Comparison of ENCODE assay signal across 8 mouse cellular contexts in the genomic region with DNA sequence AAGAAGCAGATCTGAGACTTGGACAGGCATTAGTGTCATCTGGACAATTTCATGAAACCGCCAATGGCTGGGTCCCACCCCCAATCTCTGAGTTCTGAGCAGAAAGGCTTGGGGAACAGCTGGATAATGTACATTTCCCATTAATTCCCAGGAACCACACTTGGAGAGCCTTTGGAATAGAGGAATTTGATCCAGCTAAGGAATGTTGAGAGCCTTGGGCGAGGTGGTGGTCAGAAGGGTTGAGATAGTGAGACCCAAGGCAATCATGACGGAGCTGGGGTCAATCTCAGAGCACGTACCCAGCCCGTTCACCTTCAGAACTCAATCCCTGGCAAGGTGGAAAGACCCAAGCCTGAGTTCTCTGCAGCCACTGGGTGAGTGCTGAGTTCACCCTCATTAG. TPM values are rescaled to one million over a fixed set of nuclear protein-coding genes. Genes with fewer than 3 reads are reported as not detected.
DNase-seq lines count a peak whose midpoint lies in the region; ATAC-seq and TF ChIP-seq lines count a peak whose summit lies in the region.

No protein-coding gene starts in this region.

- no peaks in the 10 kb centered on the region for H3K9me3 ChIP-seq in liver, embryonic 11.5 days (ENCODE audit: control insufficient read depth, low read length)
- no peaks in the 10 kb centered on the region for H3K9me3 ChIP-seq in forebrain, embryonic 12.5 days
- no peaks in the 10 kb centered on the region for H3K9me3 ChIP-seq in intestine, postnatal 0 days (ENCODE audit: control insufficient read depth)
- H3K9me3 ChIP-seq in neural tube, embryonic 12.5 days, result no peaks in the 10 kb centered on the region

- no peak for DNase-seq in liver, embryonic 11.5 days (ENCODE audit: low spot score)
- DNase-seq in liver, result no peak
- no peak for DNase-seq in gastrocnemius, adult 8-10 months (ENCODE audit: low spot score in 2 of 2)
- no peak for DNase-seq in layer of hippocampus, postnatal 14 days (ENCODE audit: low spot score in 2 of 2)
- no peak for DNase-seq in ovary, postnatal 14 days (ENCODE audit: low spot score)

- peak overlapping the region; percentile 94; the same call in 1 of the 2 replicates for H3K9ac ChIP-seq in liver, embryonic 11.5 days (ENCODE audit: low read depth, low read length)
- peak overlapping the region; percentile 89; the same call in 1 of the 2 replicates for H3K9ac ChIP-seq in forebrain, embryonic 12.5 days
- no peak overlapping the region for H3K9ac ChIP-seq in intestine, postnatal 0 days (ENCODE audit: low read depth, low read length)
- 0 out of 2 replicates have a peak overlapping the region, but pooled peaks have one; percentile 86 for H3K9ac ChIP-seq in neural tube, embryonic 12.5 days

- H3K27me3 ChIP-seq in liver, embryonic 11.5 days (replicated peaks; ENCODE audit: control insufficient read depth, insufficient read depth, low read length), result no peaks in the 10 kb centered on the region
- peaks cover 3% of the 10 kb centered on the region; the same call in 1 of the 2 replicates for H3K27me3 ChIP-seq in forebrain, embryonic 12.5 days
- no peaks in the 10 kb centered on the region for H3K27me3 ChIP-seq in intestine, postnatal 0 days (replicated peaks; ENCODE audit: control insufficient read depth, insufficient read depth, low read length)
- H3K27me3 ChIP-seq in neural tube, embryonic 12.5 days (replicated peaks), result no peaks in the 10 kb centered on the region

- peaks cover 10% of the 10 kb centered on the region for H3K4me1 ChIP-seq in liver, embryonic 11.5 days (replicated peaks; ENCODE audit: control insufficient read depth, insufficient read depth, low read length)
- peaks cover 15% of the 10 kb centered on the region for H3K4me1 ChIP-seq in forebrain, embryonic 12.5 days
- H3K4me1 ChIP-seq in intestine, postnatal 0 days (replicated peaks; ENCODE audit: control insufficient read depth, insufficient read depth, low read length), result peaks cover 5% of the 10 kb centered on the region; the same call in 1 of the 2 replicates
- H3K4me1 ChIP-seq in neural tube, embryonic 12.5 days, result peaks cover 8% of the 10 kb centered on the region

- no peak for TF ChIP-seq CTCF in intestine, postnatal 0 days (IDR thresholded peaks at IDR 0.05; ENCODE audit: low read depth)

- H3K36me3 ChIP-seq in liver, embryonic 11.5 days (ENCODE audit: control insufficient read depth, insufficient read depth, low read length), result peaks cover 2% of the 10 kb centered on the region
- peaks cover 9% of the 10 kb centered on the region for H3K36me3 ChIP-seq in forebrain, embryonic 12.5 days (replicated peaks)
- peaks cover 4% of the 10 kb centered on the region for H3K36me3 ChIP-seq in intestine, postnatal 0 days (ENCODE audit: control insufficient read depth, insufficient read depth)
- H3K36me3 ChIP-seq in neural tube, embryonic 12.5 days, result peaks cover 5% of the 10 kb centered on the region

- peak overlapping the region; percentile 88 for H3K4me2 ChIP-seq in liver, embryonic 11.5 days
- peak overlapping the region; percentile 72 for H3K4me2 ChIP-seq in forebrain, embryonic 12.5 days
- H3K4me2 ChIP-seq in intestine, postnatal 0 days (replicated peaks; ENCODE audit: low read depth), result peak overlapping the region; percentile 77
- peak overlapping the region; percentile 75 for H3K4me2 ChIP-seq in neural tube, embryonic 12.5 days (replicated peaks)

- 74% methylated on average over 5 of the region's 5 CpGs for WGBS in liver, embryonic 11.5 days
- WGBS in forebrain, embryonic 12.5 days, result 92% methylated on average over 5 of the region's 5 CpGs
- 81% methylated on average over 5 of the region's 5 CpGs for WGBS in intestine, postnatal 0 days
- WGBS in neural tube, embryonic 12.5 days, result 93% methylated on average over 5 of the region's 5 CpGs

- H3K27ac ChIP-seq in liver, embryonic 11.5 days (ENCODE audit: low read depth, low read length), result no peak overlapping the region
- no peak overlapping the region for H3K27ac ChIP-seq in forebrain, embryonic 12.5 days
- H3K27ac ChIP-seq in intestine, postnatal 0 days (ENCODE audit: low read depth, low read length), result no peak overlapping the region
- no peak overlapping the region for H3K27ac ChIP-seq in neural tube, embryonic 12.5 days

- no peak for ATAC-seq in liver, embryonic 11.5 days (replicated peaks; ENCODE audit: low FRiP score)
- ATAC-seq in forebrain, embryonic 12.5 days (ENCODE audit: low FRiP score), result no peak
- ATAC-seq in intestine, postnatal 0 days, result no peak
- ATAC-seq in neural tube, embryonic 12.5 days (ENCODE audit: low FRiP score, low read depth), result no peak

- peak overlapping the region; percentile 94; the same call in 1 of the 2 replicates for H3K4me3 ChIP-seq in liver, embryonic 11.5 days (ENCODE audit: low read depth, low read length)
- H3K4me3 ChIP-seq in forebrain, embryonic 12.5 days (replicated peaks), result peak overlapping the region; percentile 86; the same call in 1 of the 2 replicates
- no peak overlapping the region for H3K4me3 ChIP-seq in intestine, postnatal 0 days (ENCODE audit: low read depth, low read length)
- H3K4me3 ChIP-seq in neural tube, embryonic 12.5 days, result no peak overlapping the region

RNA-seq across cellular contexts. Expression of gene Commd7, which starts 0.7 kb away (rescaled TPM):
- 65.1 and 66.8 TPM in 2 replicates for polyA plus RNA-seq in liver, embryonic 11.5 days (2014; fragmentation: Nextera tagmentation; extraction: Ambion mirVana)
- polyA plus RNA-seq in forebrain, embryonic 12.5 days (2016; fragmentation: Nextera tagmentation; extraction: Ambion mirVana), result 67.3 and 68.6 TPM in 2 replicates
- 74.8 and 84.7 TPM in 2 replicates for polyA plus RNA-seq in intestine, postnatal 0 days (2015; fragmentation: Nextera tagmentation; extraction: Ambion mirVana)
- 69.5 and 76.8 TPM in 2 replicates for polyA plus RNA-seq in neural tube, embryonic 12.5 days (2016; fragmentation: Nextera tagmentation; extraction: Ambion mirVana)
- 10 to 100 TPM; 10.1 to 11.2 (median 10.2) TPM for total RNA-seq in gastrocnemius, adult 8-10 months (2022)
- total RNA-seq in layer of hippocampus, postnatal 14 days (2021), result 10 to 100 TPM; 25.3 to 27.8 TPM

RNA-seq across cellular contexts. Expression of gene Dnmt3b, which starts 16.0 kb away (rescaled TPM):
- polyA plus RNA-seq in liver, embryonic 11.5 days (2014; fragmentation: Nextera tagmentation; extraction: Ambion mirVana), result 27.2 and 27.8 TPM in 2 replicates
- polyA plus RNA-seq in forebrain, embryonic 12.5 days (2016; fragmentation: Nextera tagmentation; extraction: Ambion mirVana), result 9.2 and 10.7 TPM in 2 replicates
- polyA plus RNA-seq in intestine, postnatal 0 days (2015; fragmentation: Nextera tagmentation; extraction: Ambion mirVana), result 2.9 and 3.0 TPM in 2 replicates
- 6.6 and 7.4 TPM in 2 replicates for polyA plus RNA-seq in neural tube, embryonic 12.5 days (2016; fragmentation: Nextera tagmentation; extraction: Ambion mirVana)
- total RNA-seq in gastrocnemius, adult 8-10 months (2022), result under 1 TPM; 0.29 to 0.90 (median 0.49) TPM
- 1 to 10 TPM; 2.1 TPM for total RNA-seq in layer of hippocampus, postnatal 14 days (2021)

Comparison
In these comparisons a context has a peak if more than half of its experiments do, and no peak if none do; other contexts are left out.
1. H3K4me3 ChIP-seq: peak in liver, embryonic 11.5 days (single experiment) and forebrain, embryonic 12.5 days (single experiment); none in intestine, postnatal 0 days (single experiment) and neural tube, embryonic 12.5 days (single experiment).
2. Peak in every context shown above with its lines, with median percentiles within 50 percentile points of each other: H3K4me2 ChIP-seq.